Mouse (Mus musculus) lung, embryonic 15.5 days (tissue): Measurements from ENCODE around the gene Glrx3. TPM values are rescaled to one million over a fixed set of nuclear protein-coding genes. Genes with fewer than 3 reads are reported as not detected.

Source experiments
- polyA plus RNA-seq: library from polyadenylated mRNA; unstranded; fragments of >200 nt; fragmentation: Nextera tagmentation; extraction: Ambion mirVana; gene quantifications from 2 replicates; pipeline ENCODE4 v1.2.1, GENCODE M21; 2015

Glrx3 gene
- polyA plus RNA-seq, 1 experiment from 2014 or later: 225 TPM

Other genes with a start within 250 kb of the Glrx3 start
- gene Ebf3, start 123.2 kb upstream of the Glrx3 start, polyA plus RNA-seq: 0.12 and 0.28 TPM in 2 replicates
- 19.4 and 20.2 TPM in 2 replicates for gene 9430038I01Rik, start 26.9 kb upstream of the Glrx3 start, polyA plus RNA-seq